Mouse (Mus musculus) small intestine, adult 2 months (tissue): ENCODE data around the gene AI464131. TPM values are rescaled to one million over a fixed set of nuclear protein-coding genes. Genes with fewer than 3 reads are reported as not detected.
A peak's percentile ranks its signal among the peaks of the same experiment; 100 is the strongest.

Source experiments
- H3K27ac ChIP-seq: fragments of 200-500 bp; 2 replicates; pipeline ENCODE4 v1.5.1; 2012; ENCODE audit warnings: low read depth, low read length, control low read depth, inconsistent platforms; ENCODE audit not compliant: insufficient read depth
- H3K27me3 ChIP-seq: fragments of 200-500 bp; 2 replicates; pipeline ENCODE4 v1.6.1; 2012; ENCODE audit warnings: mild to moderate bottlenecking, moderate library complexity, low read length, inconsistent platforms; ENCODE audit not compliant: control insufficient read depth, insufficient read depth
- H3K36me3 ChIP-seq: fragments of 200-500 bp; 2 replicates; pipeline ENCODE4 v1.6.1; 2012; ENCODE audit warnings: mild to moderate bottlenecking, low read length, control low read depth, inconsistent platforms; ENCODE audit not compliant: control insufficient read depth, insufficient read depth
- H3K4me1 ChIP-seq: fragments of 200-500 bp; 2 replicates; pipeline ENCODE4 v1.6.1; 2012; ENCODE audit warnings: low read length, inconsistent platforms, mixed read lengths; ENCODE audit not compliant: control insufficient read depth, insufficient read depth, insufficient read length
- H3K4me3 ChIP-seq: fragments of 200-500 bp; 2 replicates; pipeline ENCODE4 v1.5.1; 2012; ENCODE audit warnings: low read depth, mild to moderate bottlenecking, control low read depth, inconsistent platforms, low read length, moderate library complexity
- CTCF ChIP-seq: fragments of 200-500 bp; IDR thresholded peaks from 2 replicates; pipeline ENCODE4 v1.5.1; 2012; ENCODE audit warnings: low read depth, mild to moderate bottlenecking, control low read depth, inconsistent platforms, low read length, moderate library complexity, mixed read lengths; ENCODE audit not compliant: insufficient replicate concordance, insufficient read length; ENCODE audit errors: extremely low read depth
- POLR2A ChIP-seq: fragments of 200-500 bp; IDR thresholded peaks from 2 replicates; pipeline ENCODE4 v1.6.1; 2012; ENCODE audit warnings: low read depth, mild to moderate bottlenecking, control low read depth, inconsistent platforms, low read length, moderate library complexity
- WGBS: fragments of 180-500 bp; shearing (Covaris S2); methylation state at CpG from one replicate; pipeline ENCODE4 v1.1.7; 2018; 5-methylcytosine and 5-hydroxymethylcytosine counted together
- polyA plus RNA-seq: library from polyadenylated mRNA; depleted of rRNA; stranded (reverse); fragments of >200 nt; gene quantifications from 2 replicates; pipeline ENCODE4 v1.2.3, GENCODE M21; 2012

Gene AI464131
- polyA plus RNA-seq, 1 experiment: 10.2 TPM

DNA sequence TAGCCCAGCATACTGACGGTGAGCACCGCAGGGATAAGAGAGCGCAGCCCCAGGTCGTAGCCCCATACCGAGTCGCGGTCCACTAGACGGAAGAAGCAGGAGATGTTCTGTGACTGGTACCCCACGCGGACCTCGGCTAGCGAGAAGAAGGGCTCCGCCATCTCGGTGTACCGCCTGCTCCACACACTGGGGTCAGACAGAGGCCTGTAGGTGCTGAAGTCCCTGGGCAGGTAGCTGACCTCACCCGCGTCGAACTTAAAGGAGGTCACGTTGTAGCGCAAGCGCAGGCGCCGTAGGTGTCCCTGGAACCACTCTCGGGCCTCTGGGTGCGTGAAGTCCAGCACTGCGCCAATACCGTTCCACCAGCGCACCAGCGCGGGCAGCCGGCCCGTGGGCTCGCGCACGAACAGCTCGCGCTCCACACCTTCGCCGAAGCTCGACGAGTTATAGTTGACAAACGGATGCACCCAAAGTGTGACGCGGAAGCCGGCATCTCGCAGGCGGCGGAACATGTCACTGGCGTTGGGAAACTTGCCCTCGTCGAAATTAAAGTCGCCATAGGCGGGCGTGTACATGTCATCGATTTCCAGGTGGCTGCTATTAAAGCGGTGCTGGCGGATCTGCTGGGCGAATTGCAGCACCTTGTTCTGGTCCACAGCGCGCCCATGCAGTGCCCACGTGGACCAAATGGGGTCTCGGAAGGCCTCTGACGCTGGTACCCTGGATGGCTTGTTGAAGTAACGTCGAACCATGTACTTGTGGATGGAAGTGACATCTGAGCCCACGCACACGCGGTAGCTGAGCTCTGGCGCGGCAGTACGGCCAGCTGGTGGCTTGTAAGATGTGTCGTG is 4.7 kb downstream of the AI464131 start:
- no peak overlapping the region for H3K4me3 ChIP-seq
- WGBS: 73% methylated on average over 72 of the region's 72 CpGs
- peaks cover 27% of the 10 kb centered on the region for H3K4me1 ChIP-seq
- no peaks in the 10 kb centered on the region for H3K27me3 ChIP-seq
- TF ChIP-seq POLR2A (no peak), CTCF (no peak)
- H3K36me3 ChIP-seq: peaks cover 19% of the 10 kb centered on the region
- H3K27ac ChIP-seq: no peak overlapping the region

DNA sequence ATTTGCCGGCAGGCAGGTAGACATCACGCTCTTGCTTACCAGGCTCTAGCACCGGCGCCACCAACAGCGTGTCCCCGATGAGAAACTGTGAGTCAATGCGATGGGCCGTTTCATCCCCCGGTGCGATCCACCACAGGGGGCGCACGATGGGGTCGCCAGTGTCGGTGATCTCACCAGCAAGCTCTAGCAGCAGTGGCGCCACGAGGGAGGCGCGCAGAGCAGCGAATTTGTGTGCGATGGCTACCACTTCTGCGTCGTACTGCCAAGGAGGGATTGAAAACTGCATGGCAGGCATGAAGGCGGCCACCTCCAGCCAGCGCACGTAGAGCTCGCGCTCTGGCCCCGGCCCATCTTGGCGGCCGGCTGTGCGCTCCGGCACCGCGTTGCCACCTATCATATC is 5.3 kb downstream of the AI464131 start:
- H3K27ac ChIP-seq: no peak overlapping the region
- TF ChIP-seq CTCF (no peak), POLR2A (no peak)
- no peak overlapping the region for H3K4me3 ChIP-seq
- peaks cover 19% of the 10 kb centered on the region for H3K36me3 ChIP-seq
- WGBS: 68% methylated on average over 34 of the region's 34 CpGs
- H3K4me1 ChIP-seq: peaks cover 30% of the 10 kb centered on the region
- no peaks in the 10 kb centered on the region for H3K27me3 ChIP-seq

DNA sequence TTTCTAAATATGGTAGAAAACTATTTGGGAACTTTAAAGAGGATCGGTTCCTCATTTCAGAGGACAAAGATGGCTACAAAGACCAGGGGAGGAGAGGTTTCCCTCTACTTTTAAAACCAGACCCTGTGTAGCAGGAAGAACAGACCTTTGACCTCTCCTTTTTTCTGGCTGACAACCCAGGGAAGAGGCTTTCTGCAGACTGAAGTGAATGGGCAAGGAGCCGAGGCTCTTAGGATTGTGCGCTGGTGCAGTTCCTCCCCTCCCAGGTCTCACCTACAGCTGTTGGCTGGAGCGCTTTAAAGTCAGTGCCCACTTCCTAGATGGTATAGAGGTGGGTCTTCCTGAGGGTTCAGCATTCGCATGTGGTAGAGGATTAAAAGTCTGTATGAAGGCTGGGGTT is 5.8 kb downstream of the AI464131 start:
- 48% methylated on average over 5 of the region's 5 CpGs for whole genome bisulfite sequencing

DNA sequence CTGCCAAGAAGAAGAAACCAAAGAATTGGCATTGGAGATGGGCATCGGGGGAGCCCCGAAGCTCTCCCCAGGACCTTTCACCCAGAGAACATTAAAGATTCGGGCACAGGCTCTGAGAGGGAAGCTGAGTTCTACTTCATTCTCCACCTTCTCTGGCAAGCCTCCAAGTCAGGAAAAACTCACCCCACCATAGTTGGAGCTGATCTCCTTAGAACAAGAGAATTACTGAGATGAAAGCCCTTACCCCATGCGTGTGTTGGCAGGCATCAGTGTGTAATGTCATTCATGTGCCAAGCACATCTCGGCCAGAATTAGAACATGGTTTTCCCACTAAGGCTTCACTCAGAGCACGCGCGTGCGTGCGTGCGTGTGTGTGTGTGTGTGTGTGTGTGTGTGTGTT is 7.0 kb downstream of the AI464131 start:
- no peaks in the 10 kb centered on the region for H3K27me3 ChIP-seq
- H3K4me1 ChIP-seq: peaks cover 30% of the 10 kb centered on the region
- no peak overlapping the region for H3K4me3 ChIP-seq
- peaks cover 19% of the 10 kb centered on the region for H3K36me3 ChIP-seq
- H3K27ac ChIP-seq: 0 out of 2 replicates have a peak overlapping the region, but pooled peaks have one; percentile 2
- 42% methylated on average over 11 of the region's 11 CpGs for WGBS
- no peak for TF ChIP-seq CTCF
- TF ChIP-seq POLR2A: no peak

More for the DNA sequence above, 5.8 kb downstream of the AI464131 start:
- Histone ChIP-seq H3K27ac (no peak overlapping the region), H3K4me1 (peaks cover 30% of the 10 kb centered on the region), H3K4me3 (no peak overlapping the region), H3K27me3 (no peaks in the 10 kb centered on the region), H3K36me3 (peaks cover 19% of the 10 kb centered on the region)
- no peak for TF ChIP-seq POLR2A
- no peak for TF ChIP-seq CTCF

DNA sequence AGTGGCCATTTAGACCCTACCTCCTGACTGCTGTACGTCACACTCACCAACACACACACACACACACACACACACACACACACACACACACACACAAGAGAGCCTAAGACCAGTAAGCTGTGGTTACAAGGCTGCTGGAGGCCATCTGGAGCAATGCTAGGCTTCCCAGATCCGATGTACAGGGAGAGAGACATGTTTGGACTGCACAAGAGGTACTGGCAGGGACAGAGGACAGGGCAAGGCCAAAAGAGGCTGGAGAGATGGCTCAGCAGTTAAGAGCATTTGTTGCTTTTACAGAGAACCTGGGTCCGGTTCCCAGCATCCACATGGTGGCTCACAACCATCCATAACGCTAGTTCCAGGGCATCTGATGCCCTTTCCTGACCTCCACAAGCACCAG is 7.8 kb downstream of the AI464131 start:
- H3K4me3 ChIP-seq: no peak overlapping the region
- WGBS: 75% methylated on average over 4 of the region's 4 CpGs
- peaks cover 19% of the 10 kb centered on the region for H3K36me3 ChIP-seq
- peaks cover 24% of the 10 kb centered on the region for H3K4me1 ChIP-seq
- H3K27me3 ChIP-seq: no peaks in the 10 kb centered on the region
- TF ChIP-seq CTCF (no peak), POLR2A (no peak)
- no peak overlapping the region for H3K27ac ChIP-seq

DNA sequence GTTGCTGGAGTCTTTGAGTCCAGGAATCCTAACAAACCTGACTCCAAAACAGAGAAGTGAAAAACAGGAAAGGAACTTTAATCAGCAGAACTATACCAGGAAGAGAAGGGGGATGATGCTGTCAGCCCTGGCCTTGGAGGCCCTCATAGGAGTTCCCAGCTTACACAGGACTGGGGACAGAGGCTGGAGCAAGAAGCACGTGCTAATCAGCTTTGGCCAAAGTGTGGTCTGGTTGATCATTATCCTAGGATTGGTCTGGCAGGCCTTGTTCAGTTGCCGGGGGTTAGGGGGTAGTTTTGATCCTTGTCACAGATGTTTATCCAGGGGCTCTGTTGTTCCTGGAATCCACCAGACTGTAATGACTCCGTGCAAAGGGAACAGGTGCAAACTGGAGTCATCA is 8.5 kb downstream of the AI464131 start:
- Histone ChIP-seq H3K27ac (peak overlapping the region; percentile 60), H3K4me1 (peaks cover 24% of the 10 kb centered on the region), H3K4me3 (no peak overlapping the region), H3K27me3 (no peaks in the 10 kb centered on the region), H3K36me3 (peaks cover 19% of the 10 kb centered on the region)
- no peak for TF ChIP-seq POLR2A
- TF ChIP-seq CTCF: no peak
- 13% methylated on average over 3 of the region's 3 CpGs for WGBS

DNA sequence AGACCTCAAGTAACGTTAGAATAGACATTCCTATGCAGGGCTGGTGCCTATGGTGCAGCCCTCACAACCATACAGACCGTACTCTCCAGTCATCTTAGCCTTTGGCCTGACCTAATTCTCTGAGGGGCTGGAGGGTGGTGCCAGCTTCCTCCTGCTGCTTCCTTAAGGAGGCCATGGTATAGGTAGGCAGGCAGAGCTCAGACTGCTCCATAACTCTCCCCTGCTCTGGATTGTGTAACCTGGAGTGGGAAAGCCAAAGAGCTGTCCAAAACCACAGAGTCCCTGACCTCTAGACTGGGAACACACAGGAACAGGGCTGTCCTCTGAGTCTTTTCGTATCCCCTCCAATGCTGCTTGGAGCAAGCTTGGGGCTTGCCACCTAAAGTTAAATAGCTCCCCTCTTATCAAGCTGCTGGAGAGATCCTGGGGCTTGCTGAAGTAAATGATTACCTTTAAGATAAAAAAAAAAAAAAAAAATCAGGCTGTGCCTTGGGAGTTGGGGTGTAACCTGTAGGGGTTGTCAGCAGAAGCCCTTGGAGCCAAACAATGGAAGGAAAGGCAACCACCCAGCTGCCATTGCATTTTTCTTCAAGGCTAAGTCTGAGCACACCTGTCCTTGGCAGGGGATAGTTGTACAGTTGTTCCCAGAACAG is 9.3 kb downstream of the AI464131 start:
- WGBS: 25% methylated on average over 3 of the region's 3 CpGs
- Histone ChIP-seq H3K4me3 (no peak overlapping the region), H3K36me3 (peaks cover 12% of the 10 kb centered on the region), H3K27me3 (no peaks in the 10 kb centered on the region), H3K4me1 (peaks cover 24% of the 10 kb centered on the region), H3K27ac (peak overlapping the region; percentile 77)
- no peak for TF ChIP-seq POLR2A
- TF ChIP-seq CTCF: no peak
